Mouse (Mus musculus) embryo, embryonic 11.5 days (tissue): ENCODE results near the gene Cwc22.

Source experiments
- DNase-seq: peaks from one replicate; pipeline ENCODE4 v3.0.0-alpha.2; 2012; ENCODE audit warnings: low read depth, low spot score

The Cwc22 gene

GRCm38 (mm10) chr2:77925187-77925924 lies 20.8 kb downstream of the Cwc22 start:
- no peak for DNase-seq

DNA sequence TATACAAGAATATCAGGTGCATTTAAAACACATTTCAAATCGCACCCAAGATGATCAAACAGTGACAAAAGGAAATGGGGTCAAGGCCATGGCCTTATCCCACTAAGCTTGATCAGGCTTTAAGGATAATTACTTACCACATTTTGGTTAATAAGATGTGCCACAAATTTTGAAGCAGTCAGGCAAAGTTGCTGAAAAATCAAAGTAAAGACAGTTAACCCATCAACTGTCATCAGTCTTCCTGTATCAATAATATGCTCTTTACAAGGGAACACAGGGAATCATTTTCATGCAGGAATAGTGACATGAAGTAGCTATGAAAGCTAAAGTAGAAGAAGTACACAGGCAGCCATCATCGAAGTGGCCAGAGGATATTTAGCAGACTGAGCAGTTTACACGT lies 22.2 kb downstream of the Cwc22 start:
- no peak for DNase-seq

DNA sequence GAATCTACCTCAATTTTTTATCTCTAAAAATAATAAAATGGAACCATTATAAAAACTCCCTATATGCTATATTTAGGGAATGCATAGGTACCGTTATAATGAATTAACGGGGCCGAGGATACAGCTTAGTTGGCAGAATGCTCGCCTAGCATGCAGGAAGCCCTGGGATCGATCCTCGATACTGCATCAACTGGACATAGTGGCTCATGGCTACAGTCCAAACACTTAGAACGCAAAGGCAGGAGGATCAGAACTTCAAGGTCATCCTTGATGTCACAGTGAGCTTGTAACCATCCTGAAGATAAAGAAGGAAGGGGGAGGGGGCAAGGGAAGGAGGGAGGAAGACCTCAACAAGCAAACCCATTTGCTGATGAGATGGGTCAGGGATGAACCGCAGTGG lies 23.0 kb downstream of the Cwc22 start:
- no peak for DNase-seq

DNA sequence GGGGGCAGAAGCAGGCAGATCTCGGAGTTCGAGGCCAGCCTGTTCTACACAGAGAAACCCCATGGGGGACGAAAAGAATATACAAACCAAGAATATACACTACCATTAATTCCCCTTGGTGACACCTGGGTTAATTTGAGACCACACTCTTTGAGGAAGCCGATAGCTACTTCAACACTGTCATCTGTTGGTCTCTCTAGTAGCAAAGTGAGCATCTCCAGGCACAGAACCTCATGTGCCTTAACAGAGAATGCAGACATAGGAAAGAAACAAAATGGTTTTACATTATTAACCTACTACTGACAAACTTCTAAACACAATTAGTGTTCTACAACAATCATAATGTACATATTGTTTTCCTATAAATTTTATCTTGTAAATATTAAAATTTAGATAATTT lies 24.9 kb downstream of the Cwc22 start:
- no peak for DNase-seq

DNA sequence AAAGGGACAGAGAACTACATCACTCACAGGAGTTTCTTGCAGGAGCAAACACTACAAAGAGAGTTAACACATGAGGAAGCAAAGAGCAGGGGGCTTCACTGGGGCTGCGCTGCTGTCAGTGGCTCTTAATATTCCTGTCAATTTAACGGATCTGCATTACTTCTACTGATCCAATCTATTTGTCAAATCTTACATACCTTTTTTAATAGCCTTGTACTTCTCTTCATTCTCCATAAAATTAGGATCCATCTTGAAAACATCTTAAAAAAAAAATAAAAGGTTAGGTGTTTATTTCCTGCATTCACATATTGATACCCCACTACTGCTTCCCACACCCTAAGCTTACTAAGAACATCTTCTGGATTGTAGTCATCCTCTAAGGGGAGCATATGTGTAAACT lies 25.6 kb downstream of the Cwc22 start:
- no peak for DNase-seq

DNA sequence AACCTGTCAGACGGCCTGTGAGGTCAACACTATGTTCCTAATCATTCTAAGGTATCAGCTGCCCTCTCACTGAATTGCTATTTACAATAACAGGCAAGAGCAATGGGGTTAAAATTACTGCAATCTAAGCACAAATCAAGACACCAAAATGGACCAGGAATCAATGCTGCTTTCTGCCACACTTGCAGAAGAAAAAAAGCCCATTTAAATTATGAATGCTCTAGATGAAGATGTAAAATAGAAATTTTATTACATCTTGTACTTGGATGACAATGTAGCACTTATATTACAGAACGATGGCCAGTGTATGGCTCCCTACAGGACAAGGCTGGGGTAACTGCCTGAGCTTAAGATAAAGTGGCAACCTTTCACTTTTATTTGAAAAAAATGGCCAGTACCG lies 27.7 kb downstream of the Cwc22 start:
- DNase-seq = no peak

- no peak for DNase-seq
Observed at GRCm38 (mm10) chr2:77918006-77918405, 28.2 kb downstream of the Cwc22 start.

DNA sequence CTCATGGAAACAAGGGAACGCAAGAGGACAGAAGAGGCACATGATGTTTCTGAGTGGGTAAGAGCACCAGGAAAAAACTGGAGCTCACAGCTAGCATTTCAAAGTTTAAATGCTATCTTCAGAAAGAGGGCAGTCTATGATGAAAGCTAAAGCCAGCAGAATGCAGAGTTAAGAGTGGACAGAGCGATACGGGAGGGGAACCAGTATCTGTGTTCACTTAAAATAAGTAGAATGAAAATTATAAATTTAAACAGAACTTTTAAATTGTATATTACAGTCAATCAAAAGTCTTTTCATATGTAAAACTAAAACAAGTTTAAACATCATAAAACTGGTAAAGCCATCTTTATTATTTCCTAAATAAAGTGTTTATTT lies 28.8 kb downstream of the Cwc22 start:
- DNase-seq = no peak

DNA sequence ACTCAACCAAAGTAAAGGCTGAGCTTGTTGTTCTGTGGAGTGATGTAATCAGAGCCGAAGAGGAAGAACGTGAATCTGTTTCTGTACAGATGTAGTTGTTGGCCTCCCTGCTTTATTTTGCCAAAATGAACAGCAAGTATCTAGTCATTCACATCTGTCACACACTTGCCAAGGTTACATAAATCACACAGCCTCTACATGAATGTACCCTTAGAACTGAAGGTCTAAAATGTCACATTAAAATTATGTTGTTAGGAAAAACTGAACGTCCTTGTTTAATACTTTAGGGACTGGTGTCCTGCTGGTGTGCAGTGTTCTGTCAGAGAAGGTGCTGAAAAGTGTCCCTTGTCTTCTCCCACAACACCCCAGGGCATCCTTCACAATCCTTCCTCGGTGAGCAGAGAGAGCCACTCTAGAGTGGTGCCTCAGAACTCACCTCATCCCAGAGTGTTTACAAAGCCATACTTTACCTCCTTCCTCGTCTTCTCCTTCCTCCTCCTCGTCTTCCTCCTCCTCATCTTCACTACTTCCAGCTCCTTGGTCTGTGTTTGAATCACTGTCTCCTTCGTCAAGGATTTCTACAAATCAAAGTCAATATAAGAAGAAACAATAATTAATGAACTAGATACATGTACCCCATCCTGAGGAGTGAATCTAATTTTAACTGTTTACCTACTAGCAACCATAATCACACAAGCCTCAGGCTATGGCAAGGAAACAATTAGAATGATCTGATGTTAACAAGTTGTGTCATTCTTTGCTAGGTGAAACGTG lies 29.4 kb downstream of the Cwc22 start:
- no peak for DNase-seq

DNA sequence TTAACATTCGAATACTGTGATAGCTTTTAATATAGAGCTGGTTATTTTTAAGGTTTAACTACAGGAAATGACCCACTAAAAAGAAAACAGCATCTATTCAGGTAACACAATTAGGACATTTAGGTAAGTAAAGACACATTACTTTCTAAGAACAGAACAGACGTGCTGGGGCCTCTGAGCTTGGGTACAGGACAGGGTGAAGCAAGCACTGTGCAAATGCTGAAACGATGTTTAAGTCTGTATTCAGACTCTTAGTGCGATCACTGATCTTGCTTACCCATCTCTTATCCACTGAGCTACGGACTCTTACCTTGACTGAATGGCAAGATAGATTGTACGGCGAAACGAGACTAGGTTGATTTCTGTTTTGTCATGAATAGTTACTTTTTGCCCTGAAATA lies 31.0 kb downstream of the Cwc22 start:
- DNase-seq = no peak

- DNase-seq = no peak
Observed at GRCm38 (mm10) chr2:77913628-77914027, 32.5 kb downstream of the Cwc22 start.

DNA sequence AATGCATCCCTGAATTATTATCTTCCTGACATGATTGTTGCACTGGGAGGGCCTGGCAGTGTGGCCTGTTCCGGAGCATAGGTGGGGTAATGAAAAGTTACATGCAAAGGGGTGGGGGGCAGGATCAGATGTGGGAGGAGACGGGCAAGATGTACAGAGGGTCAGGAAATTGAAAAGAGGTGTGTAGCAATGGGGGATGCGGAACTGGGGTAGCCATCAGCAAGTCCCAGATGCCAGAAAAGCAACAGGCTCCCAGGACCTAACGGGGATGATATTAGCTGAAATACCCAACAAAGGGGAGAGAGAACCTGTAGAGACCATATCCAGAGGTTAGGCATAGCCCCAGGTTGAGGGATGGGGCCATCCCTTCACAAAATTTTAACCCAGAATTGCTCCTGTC lies 34.0 kb downstream of the Cwc22 start:
- no peak for DNase-seq

DNA sequence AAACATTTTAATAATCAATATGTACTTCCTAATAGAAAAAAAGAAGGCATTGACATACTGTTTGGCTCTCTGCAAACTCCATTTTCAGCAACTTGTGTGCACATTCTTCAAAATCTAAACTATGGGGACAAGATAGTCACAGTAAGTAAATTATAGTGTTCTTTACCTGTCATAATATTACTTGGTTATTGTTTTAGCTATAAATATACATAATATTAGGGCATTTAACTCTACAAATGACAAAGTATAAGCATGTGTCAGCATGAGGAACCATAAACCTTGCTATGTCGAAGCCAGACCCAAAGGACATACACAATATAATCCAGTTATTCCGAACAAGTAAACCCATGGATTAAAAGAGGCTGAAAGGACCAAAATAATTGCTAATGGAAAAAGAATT lies 34.7 kb downstream of the Cwc22 start:
- DNase-seq = no peak

DNA sequence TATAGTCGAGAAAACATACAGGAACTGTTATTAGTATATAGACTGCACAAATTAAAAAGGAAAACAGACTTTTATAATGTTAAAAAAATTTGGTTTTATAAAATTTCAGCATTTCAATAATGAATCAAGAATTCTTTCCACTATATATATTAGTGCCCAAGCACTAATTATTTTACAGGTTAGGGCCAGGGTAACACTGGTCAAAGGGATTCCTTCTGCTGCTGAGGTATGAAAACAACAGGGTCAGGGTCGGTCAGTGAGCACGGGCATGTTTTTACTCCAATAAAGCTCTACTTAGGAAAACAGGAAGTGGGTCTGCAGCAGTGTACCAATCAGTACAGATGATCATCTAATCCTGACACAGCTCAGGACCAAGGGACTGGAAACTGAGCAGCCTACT lies 36.0 kb downstream of the Cwc22 start:
- no peak for DNase-seq

- DNase-seq = no peak
Observed at GRCm38 (mm10) chr2:77907164-77907563, 39.0 kb downstream of the Cwc22 start.

GRCm38 (mm10) chr2:77905023-77905422 lies 41.2 kb downstream of the Cwc22 start:
- DNase-seq = no peak

DNA sequence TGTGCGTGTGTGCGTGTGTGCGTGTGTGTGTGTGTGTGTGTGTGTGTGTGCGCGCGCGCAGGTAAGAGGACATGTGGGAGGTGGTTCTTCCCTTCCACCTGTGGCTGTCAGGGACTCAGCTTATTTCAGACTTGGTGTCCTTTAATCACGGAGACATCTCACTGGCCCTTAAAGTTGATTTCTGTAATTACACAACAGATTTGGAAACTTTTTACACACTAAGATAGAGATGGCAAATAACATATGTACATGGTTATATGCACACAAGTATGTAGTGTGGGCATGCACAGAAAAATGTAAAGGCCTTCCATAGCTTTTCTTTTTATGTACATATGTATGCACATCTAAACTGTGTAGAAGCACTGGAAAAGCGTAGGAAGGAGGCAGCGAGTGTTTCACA lies 41.7 kb downstream of the Cwc22 start:
- DNase-seq = no peak

- no peak for DNase-seq
Observed at GRCm38 (mm10) chr2:77903979-77904378, 42.2 kb downstream of the Cwc22 start.

GRCm38 (mm10) chr2:77903098-77903497 lies 43.1 kb downstream of the Cwc22 start:
- DNase-seq = no peak

- no peak for DNase-seq
Observed at GRCm38 (mm10) chr2:77901269-77901668, 44.9 kb downstream of the Cwc22 start.

GRCm38 (mm10) chr2:77900741-77901140 lies 45.4 kb downstream of the Cwc22 start:
- DNase-seq = no peak

DNA sequence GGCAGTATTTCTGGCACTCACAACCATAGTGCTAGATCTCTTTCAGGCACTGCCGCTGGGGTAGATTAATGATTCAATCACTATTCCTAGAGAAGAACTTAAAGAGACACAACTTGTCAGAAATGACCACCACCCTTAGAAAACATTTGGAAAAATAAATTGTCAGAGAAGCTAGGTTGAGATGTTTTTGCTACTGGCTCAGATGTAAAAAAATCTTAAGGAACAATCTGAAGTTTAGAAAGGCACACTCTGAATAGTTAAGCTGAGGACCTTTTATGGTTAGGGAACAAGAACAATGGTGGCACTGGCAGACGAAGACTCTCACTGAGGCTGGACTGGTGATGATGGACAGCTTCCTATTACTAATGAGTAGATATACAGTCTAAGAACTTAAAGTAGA lies 46.1 kb downstream of the Cwc22 start:
- no peak for DNase-seq

DNA sequence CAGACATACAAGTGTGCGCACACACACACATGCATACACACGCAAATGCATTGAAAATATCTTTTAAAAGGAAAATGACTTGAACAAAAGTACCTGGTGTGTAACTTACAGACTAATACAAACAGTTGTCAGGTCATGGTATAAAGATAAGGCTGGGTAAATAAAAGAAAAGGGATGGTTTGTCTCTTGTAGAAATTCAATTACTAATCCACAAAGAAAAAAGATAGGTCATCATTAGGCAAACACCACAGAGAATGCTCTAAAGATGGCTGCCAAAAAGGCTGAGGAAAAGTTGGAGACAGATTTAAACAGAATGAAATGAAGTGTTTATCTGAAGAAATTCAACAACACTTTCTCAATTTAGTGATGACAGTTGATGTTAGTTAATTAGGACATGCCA lies 47.7 kb downstream of the Cwc22 start:
- no peak for DNase-seq
